Mouse (Mus musculus) stomach, embryonic 14.5 days (tissue): Measurements from ENCODE around the gene Rgs1. TPM values are rescaled to one million over a fixed set of nuclear protein-coding genes. Genes with fewer than 3 reads are reported as not detected.

ENCODE experiments used
- ATAC-seq: fragments of 200-750 bp; cut with Nextera tagmentation; 2 replicates; pipeline ENCODE4 v1.8.0; 2017; ENCODE audit warnings: low read depth, moderate TSS enrichment; ENCODE audit not compliant: insufficient number of reproducible peaks, insufficient read depth, low FRiP score
- H3K27ac ChIP-seq: fragments of 300-500 bp; sonication (generic); 2 replicates; pipeline ENCODE4 v1.5.1; 2014; ENCODE audit warnings: mild to moderate bottlenecking, low read length, moderate library complexity, mixed read lengths
- H3K27me3 ChIP-seq: fragments of 300-500 bp; sonication (generic); 2 replicates; pipeline ENCODE4 v1.6.1; 2014; ENCODE audit warnings: low read length, control low read depth, mixed read lengths; ENCODE audit not compliant: control insufficient read depth, insufficient read depth
- H3K36me3 ChIP-seq: fragments of 300-500 bp; sonication (generic); 2 replicates; pipeline ENCODE4 v1.6.1; 2014; ENCODE audit warnings: mild to moderate bottlenecking, control low read depth, low read length, moderate library complexity, mixed read lengths; ENCODE audit not compliant: control insufficient read depth, insufficient read depth
- H3K4me1 ChIP-seq: fragments of 300-500 bp; sonication (generic); 2 replicates; pipeline ENCODE4 v1.6.1; 2014; ENCODE audit warnings: low read length, control low read depth, mixed read lengths; ENCODE audit not compliant: control insufficient read depth, insufficient read depth
- H3K4me2 ChIP-seq: fragments of 300-500 bp; sonication (generic); replicated peaks from 2 replicates; pipeline ENCODE4 v1.6.1; 2014; ENCODE audit warnings: low read depth, low read length, control low read depth
- H3K4me3 ChIP-seq: fragments of 300-500 bp; sonication (generic); 2 replicates; pipeline ENCODE4 v1.5.1; 2014; ENCODE audit warnings: low read depth, low read length, control low read depth
- H3K9ac ChIP-seq: fragments of 300-500 bp; sonication (generic); replicated peaks from 2 replicates; pipeline ENCODE4 v1.6.1; 2014; ENCODE audit warnings: low read depth, mild to moderate bottlenecking, control low read depth, low read length, moderate library complexity, mixed read lengths
- H3K9me3 ChIP-seq: fragments of 300-500 bp; sonication (generic); 2 replicates; pipeline ENCODE4 v1.6.1; 2016; ENCODE audit warnings: low read depth, low read length, control low read depth; ENCODE audit not compliant: control insufficient read depth
- WGBS: fragments of 180-500 bp; shearing (Covaris S2); extraction: QIAGEN DNeasy Blood & Tissue Kit; methylation state at CpG from one replicate; pipeline ENCODE4 v1.1.7; 2014; 5-methylcytosine and 5-hydroxymethylcytosine counted together
- polyA plus RNA-seq: library from polyadenylated mRNA; unstranded; fragments of >200 nt; fragmentation: Nextera tagmentation; extraction: Ambion mirVana; gene quantifications from 2 replicates; pipeline ENCODE4 v1.2.1, GENCODE M21; 2014

Gene Rgs1
- polyA plus RNA-seq, 1 experiment from 2014 or later: not detected

DNA sequence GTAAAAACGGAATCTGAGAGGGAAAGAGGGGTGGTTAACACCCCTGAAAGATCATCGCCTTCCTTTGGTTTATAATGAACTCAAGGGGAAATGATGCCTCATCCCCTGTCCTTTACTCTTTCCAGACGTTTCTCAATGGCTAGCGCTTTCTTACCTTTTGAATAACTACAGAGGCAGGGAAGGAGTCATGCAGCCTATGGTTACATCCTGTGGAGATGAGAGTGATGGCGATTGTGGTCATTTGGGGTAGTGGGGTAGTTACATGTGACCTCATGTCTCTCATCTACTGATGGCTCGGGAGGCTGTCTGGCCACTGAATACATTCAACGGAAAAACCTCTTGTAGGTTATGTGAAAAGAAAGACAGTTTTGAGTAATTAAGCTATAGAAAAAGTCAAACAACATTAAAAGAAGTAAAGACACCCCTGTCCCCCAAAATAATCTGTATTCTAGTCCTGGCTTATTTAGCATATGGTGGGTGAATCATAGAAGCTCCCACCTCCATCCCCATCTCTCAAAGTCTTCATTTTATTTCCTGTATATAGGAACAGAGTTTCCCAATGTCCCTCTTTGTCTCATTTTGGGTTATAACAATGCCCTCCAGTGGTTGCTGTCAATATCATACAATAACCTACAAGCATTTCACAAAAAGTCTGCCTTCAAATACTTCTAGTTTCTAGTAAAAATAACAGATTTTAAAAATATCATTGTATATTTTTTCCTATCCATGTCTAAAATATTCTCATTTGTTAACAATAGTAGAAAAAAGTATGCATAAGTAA is 42.6 kb downstream of the Rgs1 start:
- 75% methylated on average over 7 of the region's 7 CpGs for WGBS
- H3K4me1 ChIP-seq: no peaks in the 10 kb centered on the region

DNA sequence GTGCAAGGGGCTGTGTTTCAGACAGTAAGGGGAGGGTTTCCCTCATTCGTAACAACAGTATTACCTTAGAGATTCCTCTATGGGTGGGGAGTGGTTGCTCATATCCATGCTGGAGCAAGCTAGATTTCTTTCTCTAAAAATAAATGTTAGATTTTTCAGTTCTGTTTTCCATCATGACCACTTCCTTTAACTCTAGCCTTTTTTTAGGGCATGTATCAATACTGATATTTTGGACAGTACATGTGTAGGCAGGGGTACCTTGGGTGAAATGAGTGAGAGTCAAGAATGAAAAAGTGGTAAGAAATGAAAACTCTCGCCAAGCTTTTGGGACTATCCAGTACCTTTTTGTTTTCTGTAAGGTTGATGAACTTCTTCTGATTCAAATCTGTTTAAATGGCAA is 44.3 kb downstream of the Rgs1 start:
- H3K4me1 ChIP-seq: no peaks in the 10 kb centered on the region
- WGBS: 85% methylated on average over 2 of the region's 2 CpGs
- no peak overlapping the region for H3K9ac ChIP-seq
- no peak overlapping the region for H3K4me3 ChIP-seq
- H3K36me3 ChIP-seq: no peaks in the 10 kb centered on the region
- no peaks in the 10 kb centered on the region for H3K9me3 ChIP-seq
- H3K4me2 ChIP-seq: no peak overlapping the region
- no peak overlapping the region for H3K27ac ChIP-seq
- ATAC-seq: no peak
- H3K27me3 ChIP-seq: no peaks in the 10 kb centered on the region

More for the DNA sequence above, 42.6 kb downstream of the Rgs1 start:
- no peak overlapping the region for H3K4me3 ChIP-seq
- H3K9ac ChIP-seq: no peak overlapping the region
- H3K27ac ChIP-seq: no peak overlapping the region
- H3K4me2 ChIP-seq: no peak overlapping the region
- ATAC-seq: no peak
- H3K27me3 ChIP-seq: no peaks in the 10 kb centered on the region
- no peaks in the 10 kb centered on the region for H3K36me3 ChIP-seq
- H3K9me3 ChIP-seq: no peaks in the 10 kb centered on the region

DNA sequence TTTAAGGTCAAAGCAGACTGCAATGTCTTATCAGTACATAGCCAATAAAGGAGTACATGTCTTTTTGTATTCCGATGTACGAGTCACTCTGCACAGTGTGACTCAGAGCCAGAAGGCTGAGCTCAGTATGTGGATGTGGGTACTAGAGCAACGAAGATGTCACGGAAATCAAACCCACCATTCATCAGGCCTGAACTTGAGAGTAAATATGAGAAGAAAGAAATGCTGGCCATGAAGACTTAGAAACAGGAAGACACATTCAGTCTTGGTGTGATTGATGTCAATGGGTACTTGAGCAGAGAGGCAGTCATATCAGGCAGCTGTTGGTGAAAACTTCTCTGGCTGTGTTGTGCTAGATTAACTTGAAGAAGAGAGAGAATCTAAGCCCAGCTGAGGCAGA is 46.1 kb downstream of the Rgs1 start:
- Histone ChIP-seq H3K27ac (no peak overlapping the region), H3K9ac (no peak overlapping the region), H3K36me3 (no peaks in the 10 kb centered on the region), H3K4me1 (no peaks in the 10 kb centered on the region), H3K4me2 (no peak overlapping the region), H3K4me3 (no peak overlapping the region), H3K27me3 (no peaks in the 10 kb centered on the region), H3K9me3 (no peaks in the 10 kb centered on the region)
- WGBS: 83% methylated on average over 4 of the region's 4 CpGs
- no peak for ATAC-seq

DNA sequence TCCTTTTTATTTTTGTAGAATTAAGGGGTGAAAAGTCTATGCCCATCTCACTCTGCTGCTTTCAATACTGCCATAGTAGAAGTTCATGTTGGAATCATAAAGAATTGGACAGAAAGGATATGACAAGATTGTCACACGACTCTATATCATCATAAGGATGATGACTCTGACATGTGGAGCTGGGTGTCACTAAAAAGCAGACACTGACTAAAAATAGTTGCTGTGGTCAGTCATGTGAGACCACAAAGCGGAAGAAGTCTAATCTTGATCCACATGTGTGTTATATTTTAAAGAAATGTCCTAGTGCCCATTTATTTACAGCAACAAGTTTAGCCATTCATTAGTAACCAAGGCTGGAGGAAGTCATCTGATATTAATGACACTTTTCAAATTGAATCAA is 48.5 kb downstream of the Rgs1 start:
- no peak overlapping the region for H3K27ac ChIP-seq
- WGBS: 77% methylated on average over 2 of the region's 2 CpGs

DNA sequence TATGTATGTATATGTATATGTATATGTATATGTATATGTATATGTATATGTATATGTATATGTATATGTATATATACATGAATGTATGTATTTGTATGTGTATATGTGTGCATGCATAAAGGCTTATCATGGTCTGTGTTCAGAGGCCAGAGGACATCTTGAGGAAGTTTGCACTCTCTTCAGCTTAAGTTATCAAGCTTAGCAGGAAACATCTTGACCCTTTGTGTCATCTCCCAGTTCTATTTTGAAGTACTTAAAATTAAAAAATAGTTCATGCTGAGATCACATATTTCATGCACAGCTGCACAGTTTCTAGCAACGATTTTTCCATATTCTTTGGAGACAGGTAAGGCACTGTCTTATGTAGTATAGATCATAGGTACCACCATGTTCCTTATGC is 49.5 kb downstream of the Rgs1 start:
- Histone ChIP-seq H3K4me2 (no peak overlapping the region), H3K4me3 (no peak overlapping the region), H3K4me1 (no peaks in the 10 kb centered on the region), H3K9me3 (no peaks in the 10 kb centered on the region), H3K27ac (no peak overlapping the region), H3K27me3 (no peaks in the 10 kb centered on the region), H3K9ac (no peak overlapping the region), H3K36me3 (no peaks in the 10 kb centered on the region)
- 72% methylated on average over 1 of the region's 1 CpGs for WGBS
- ATAC-seq: no peak

More for the DNA sequence above, 48.5 kb downstream of the Rgs1 start:
- no peaks in the 10 kb centered on the region for H3K9me3 ChIP-seq
- ATAC-seq: no peak
- H3K4me3 ChIP-seq: no peak overlapping the region
- no peaks in the 10 kb centered on the region for H3K4me1 ChIP-seq
- H3K36me3 ChIP-seq: no peaks in the 10 kb centered on the region
- no peak overlapping the region for H3K4me2 ChIP-seq
- H3K27me3 ChIP-seq: no peaks in the 10 kb centered on the region
- no peak overlapping the region for H3K9ac ChIP-seq

DNA sequence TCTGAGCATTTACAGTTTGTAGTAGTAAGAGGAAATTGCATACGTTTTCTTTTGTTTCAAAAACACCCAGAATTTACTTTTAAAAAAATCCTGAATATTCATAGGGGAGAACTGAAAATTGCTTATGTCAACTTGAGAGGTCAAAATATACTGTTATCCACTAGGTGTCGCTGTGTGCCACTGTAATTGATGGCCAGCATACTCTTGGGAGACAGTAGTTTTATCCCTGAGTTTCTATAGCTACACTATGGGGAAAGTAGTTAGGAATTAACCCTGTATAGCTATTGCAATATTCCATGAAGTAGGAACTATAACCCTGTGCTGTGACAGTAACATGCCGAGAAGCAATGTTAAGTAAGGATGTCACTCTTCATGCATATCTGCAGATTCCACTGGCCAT is 51.4 kb downstream of the Rgs1 start:
- 25% methylated on average over 3 of the region's 3 CpGs for WGBS
- no peak overlapping the region for H3K4me3 ChIP-seq
- no peaks in the 10 kb centered on the region for H3K4me1 ChIP-seq
- H3K36me3 ChIP-seq: no peaks in the 10 kb centered on the region
- H3K9me3 ChIP-seq: no peaks in the 10 kb centered on the region
- no peak for ATAC-seq
- no peaks in the 10 kb centered on the region for H3K27me3 ChIP-seq
- H3K9ac ChIP-seq: no peak overlapping the region
- H3K4me2 ChIP-seq: no peak overlapping the region
- no peak overlapping the region for H3K27ac ChIP-seq

Other genes starting within 250 kb of the Rgs1 start
- 66.5 and 67.3 TPM in 2 replicates for gene Rgs2, start 245.1 kb downstream of the Rgs1 start, polyA plus RNA-seq
- gene Rgs13, start 71.9 kb downstream of the Rgs1 start, polyA plus RNA-seq: 0.22 TPM in 1 of 2 replicates, not detected in the other